Mouse (Mus musculus) CH12.LX (cell line): ENCODE data around the gene Nfat5. TPM values are rescaled to one million over a fixed set of nuclear protein-coding genes. Genes with fewer than 3 reads are reported as not detected.

Source experiments
- DNase-seq: peaks from one replicate; pipeline ENCODE4 v3.0.0-alpha.2; 2013; ENCODE audit errors: extremely low read depth
- H3K27ac ChIP-seq: 2 replicates; pipeline ENCODE4 v1.5.1; 2012; ENCODE audit warnings: low read depth, mild to moderate bottlenecking, control low read depth, moderate library complexity; ENCODE audit not compliant: insufficient read depth
- H3K27me3 ChIP-seq: replicated peaks from 2 replicates; pipeline ENCODE3; 2012; ENCODE audit warnings: inconsistent platforms
- H3K36me3 ChIP-seq, 2 experiments: replicated peaks in 1 of 2; 2 replicates each; pipeline versions ENCODE3 to v1.6.1; 2012; ENCODE audit warnings: inconsistent platforms in 1 of 2, low read length in 1 of 2, mild to moderate bottlenecking in 1 of 2, mixed read lengths in 1 of 2, moderate library complexity in 1 of 2; ENCODE audit not compliant: control insufficient read depth in 1 of 2, insufficient read depth in 1 of 2
- H3K4me1 ChIP-seq, 2 experiments: 2 replicates each; pipeline ENCODE4 v1.6.1; 2012; ENCODE audit warnings: inconsistent platforms in 1 of 2, moderate library complexity in 1 of 2; ENCODE audit not compliant: insufficient read depth in 2 of 2, control insufficient read depth in 1 of 2
- H3K4me2 ChIP-seq: 2 replicates; pipeline ENCODE4 v1.6.1; 2012; ENCODE audit warnings: low read depth, mild to moderate bottlenecking, control low read depth; ENCODE audit not compliant: poor library complexity, insufficient read depth, severe bottlenecking
- H3K4me3 ChIP-seq, 3 experiments: fragments of 150-350 bp in 1 of 3; sonication (generic) in 1 of 3; replicated peaks in 1 of 3; 2 replicates each; pipeline versions ENCODE3 to v1.5.1; 2011 to 2012; ENCODE audit warnings: low read depth in 2 of 3, low read length in 2 of 3, mild to moderate bottlenecking in 2 of 3, moderate library complexity in 2 of 3, control low read depth in 1 of 3, improper control_type of control experiment in 1 of 3, inconsistent platforms in 1 of 3, mixed read lengths in 1 of 3; ENCODE audit not compliant: poor library complexity in 1 of 3
- H3K79me2 ChIP-seq: replicated peaks from 2 replicates; pipeline ENCODE4 v1.6.1; 2012; ENCODE audit warnings: mild to moderate bottlenecking, moderate library complexity; ENCODE audit not compliant: control insufficient read depth, poor library complexity, insufficient read depth, severe bottlenecking; ENCODE audit errors: extremely low read depth
- H3K9ac ChIP-seq: 2 replicates; pipeline ENCODE4 v1.6.1; 2012; ENCODE audit warnings: low read depth, mild to moderate bottlenecking, control low read depth, moderate library complexity; ENCODE audit not compliant: insufficient read depth
- H3K9me3 ChIP-seq: replicated peaks from 2 replicates; pipeline ENCODE3; 2012; ENCODE audit warnings: low read length, inconsistent platforms, mixed read lengths
- BHLHE40 ChIP-seq: IDR thresholded peaks from 2 replicates; pipeline ENCODE4 v1.6.1; 2011; ENCODE audit warnings: mild to moderate bottlenecking, low read depth, low read length, improper control_type of control experiment
- CHD2 ChIP-seq: IDR thresholded peaks from 2 replicates; pipeline ENCODE4 v1.6.1; 2011; ENCODE audit warnings: low read length, improper control_type of control experiment
- E2F4 ChIP-seq: IDR thresholded peaks from 2 replicates; pipeline ENCODE4 v1.6.1; 2011; ENCODE audit warnings: low read depth, low read length, improper control_type of control experiment; ENCODE audit not compliant: insufficient replicate concordance
- ELF1 ChIP-seq: IDR thresholded peaks from 2 replicates; pipeline ENCODE4 v1.6.1; 2014; ENCODE audit warnings: low read depth, mild to moderate bottlenecking, inconsistent platforms, low read length, improper control_type of control experiment
- EP300 ChIP-seq: IDR thresholded peaks from 2 replicates; pipeline ENCODE4 v1.6.1; 2011; ENCODE audit warnings: low read length, improper control_type of control experiment
- ETS1 ChIP-seq: conservative IDR thresholded peaks from 2 replicates; pipeline ENCODE4 v1.6.1; 2012; ENCODE audit warnings: low read depth, mild to moderate bottlenecking, inconsistent platforms, low read length, improper control_type of control experiment, moderate library complexity
- GABPA ChIP-seq: IDR thresholded peaks from 2 replicates; pipeline ENCODE4 v1.6.1; 2012; ENCODE audit warnings: low read depth, low read length, improper control_type of control experiment, inconsistent platforms; ENCODE audit not compliant: insufficient replicate concordance
- HCFC1 ChIP-seq: IDR thresholded peaks from 2 replicates; pipeline ENCODE4 v1.6.1; 2012; ENCODE audit warnings: low read depth, mild to moderate bottlenecking, inconsistent platforms, low read length, improper control_type of control experiment
- IRF4 ChIP-seq: IDR thresholded peaks from 2 replicates; pipeline ENCODE4 v1.6.1; 2014; ENCODE audit warnings: low read depth, mild to moderate bottlenecking, inconsistent platforms, low read length, improper control_type of control experiment
- JUN ChIP-seq: IDR thresholded peaks from 2 replicates; pipeline ENCODE4 v1.6.1; 2011; ENCODE audit warnings: low read depth, mild to moderate bottlenecking, low read length, improper control_type of control experiment, moderate library complexity; ENCODE audit not compliant: insufficient read depth
- JUND ChIP-seq: conservative IDR thresholded peaks from 2 replicates; pipeline ENCODE4 v1.6.1; 2011; ENCODE audit warnings: low read depth, low read length, improper control_type of control experiment
- KAT2A ChIP-seq: IDR thresholded peaks from 2 replicates; pipeline ENCODE4 v1.6.1; 2012; ENCODE audit warnings: low read length, improper control_type of control experiment, inconsistent platforms; ENCODE audit not compliant: insufficient replicate concordance
- MAFK ChIP-seq: IDR thresholded peaks from 2 replicates; pipeline ENCODE4 v1.6.1; 2011; ENCODE audit warnings: low read length, improper control_type of control experiment; ENCODE audit not compliant: insufficient replicate concordance
- MAX ChIP-seq: IDR thresholded peaks from 2 replicates; pipeline ENCODE4 v1.6.1; 2011; ENCODE audit warnings: low read length, improper control_type of control experiment
- MAZ ChIP-seq: IDR thresholded peaks from 2 replicates; pipeline ENCODE4 v1.6.1; 2012; ENCODE audit warnings: low read depth, mild to moderate bottlenecking, inconsistent platforms, low read length, improper control_type of control experiment, moderate library complexity
- MEF2A ChIP-seq: IDR thresholded peaks from 2 replicates; pipeline ENCODE4 v1.6.1; 2014; ENCODE audit warnings: low read depth, mild to moderate bottlenecking, inconsistent platforms, low read length, improper control_type of control experiment, borderline replicate concordance
- MXI1 ChIP-seq: IDR thresholded peaks from 2 replicates; pipeline ENCODE4 v1.6.1; 2011; ENCODE audit warnings: mild to moderate bottlenecking, low read depth, low read length, improper control_type of control experiment
- MYC ChIP-seq: IDR thresholded peaks from 2 replicates; pipeline ENCODE4 v1.6.1; 2011; ENCODE audit warnings: low read depth, mild to moderate bottlenecking, improper control_type of control experiment, low read length
- NELFE ChIP-seq: IDR thresholded peaks from 2 replicates; pipeline ENCODE4 v1.6.1; 2011; ENCODE audit warnings: low read depth, low read length, improper control_type of control experiment
- NRF1 ChIP-seq: IDR thresholded peaks from 2 replicates; pipeline ENCODE4 v1.6.1; 2014; ENCODE audit warnings: low read depth, mild to moderate bottlenecking, inconsistent platforms, low read length, improper control_type of control experiment, moderate library complexity
- PAX5 ChIP-seq: IDR thresholded peaks from 2 replicates; pipeline ENCODE4 v1.6.1; 2012; ENCODE audit warnings: low read length, inconsistent platforms, mixed read lengths
- POLR2A ChIP-seq: IDR thresholded peaks from 2 replicates; pipeline ENCODE4 v1.6.1; 2011; ENCODE audit warnings: low read depth, mild to moderate bottlenecking, improper control_type of control experiment, low read length
- POLR2AphosphoS2 ChIP-seq: IDR thresholded peaks from 2 replicates; pipeline ENCODE4 v1.6.1; 2011; ENCODE audit warnings: low read depth, low read length, improper control_type of control experiment
- RCOR1 ChIP-seq: conservative IDR thresholded peaks from 2 replicates; pipeline ENCODE4 v1.6.1; 2012; ENCODE audit warnings: low read depth, mild to moderate bottlenecking, inconsistent platforms, low read length, improper control_type of control experiment
- SIN3A ChIP-seq: IDR thresholded peaks from 2 replicates; pipeline ENCODE4 v1.6.1; 2012; ENCODE audit warnings: low read length, improper control_type of control experiment, inconsistent platforms
- SMC3 ChIP-seq: IDR thresholded peaks from 2 replicates; pipeline ENCODE4 v1.6.1; 2011; ENCODE audit warnings: low read depth, low read length, improper control_type of control experiment
- TBP ChIP-seq: conservative IDR thresholded peaks from 2 replicates; pipeline ENCODE4 v1.6.1; 2011; ENCODE audit warnings: low read depth, low read length, improper control_type of control experiment
- TCF12 ChIP-seq: IDR thresholded peaks from 2 replicates; pipeline ENCODE4 v1.6.1; 2014; ENCODE audit warnings: low read depth, mild to moderate bottlenecking, inconsistent platforms, low read length, improper control_type of control experiment
- UBTF ChIP-seq: IDR thresholded peaks from 2 replicates; pipeline ENCODE4 v1.6.1; 2012; ENCODE audit warnings: low read depth, mild to moderate bottlenecking, inconsistent platforms, low read length, improper control_type of control experiment, moderate library complexity
- USF1 ChIP-seq: IDR thresholded peaks from 2 replicates; pipeline ENCODE4 v1.6.1; 2014; ENCODE audit warnings: low read depth, mild to moderate bottlenecking, inconsistent platforms, low read length, improper control_type of control experiment
- USF2 ChIP-seq: conservative IDR thresholded peaks from 2 replicates; pipeline ENCODE4 v1.6.1; 2011; ENCODE audit warnings: low read depth, low read length, improper control_type of control experiment
- ZKSCAN1 ChIP-seq: IDR thresholded peaks from 2 replicates; pipeline ENCODE4 v1.6.1; 2012; ENCODE audit warnings: low read depth, inconsistent platforms, low read length, improper control_type of control experiment, borderline replicate concordance
- ZMIZ1 ChIP-seq: IDR thresholded peaks from 2 replicates; pipeline ENCODE4 v1.6.1; 2012; ENCODE audit warnings: low read depth, mild to moderate bottlenecking, inconsistent platforms, low read length, improper control_type of control experiment
- ZNF384 ChIP-seq: IDR thresholded peaks from 2 replicates; pipeline ENCODE4 v1.6.1; 2012; ENCODE audit warnings: low read depth, low read length, improper control_type of control experiment, inconsistent platforms
- dilution Hi-C: fragments of 300-500 bp; cut with MboI; formaldehyde crosslinking; loops from 2 replicates; pipeline ENCODE4 v1.14.3; 2020; ENCODE audit warnings: low sequenced_read_pairs; ENCODE audit not compliant: extremely low pct_unique_long_range_greater_than_20kb, extremely low pct_ligation_motif_present
- in situ Hi-C: fragments of 300-500 bp; cut with MboI; formaldehyde crosslinking; loops from 3 replicates; pipeline ENCODE4 v1.14.3; 2019; ENCODE audit warnings: low sequenced_read_pairs, low pct_ligation_motif_present, low pct_unique_long_range_greater_than_20kb, mixed read lengths
- polyA plus RNA-seq: library from polyadenylated mRNA; unstranded; fragments of >175 nt; gene quantifications from 2 replicates; pipeline ENCODE4 v1.2.1, GENCODE M21; 2012; ENCODE audit warnings: low read depth; ENCODE audit not compliant: insufficient read length
- total RNA-seq, 2 experiments: library from RNA; depleted of rRNA; stranded (reverse); fragments of 300-350 nt in 1 of 2; fragments of >200 nt in 1 of 2; gene quantifications; 2 replicates each; pipeline ENCODE4 v1.2.3; 2012 to 2014

The Nfat5 gene
- total and polyA plus RNA-seq, 3 experiments = 13.2 to 36.2 (median 18.6) TPM

GRCm38 (mm10) chr8:107291171-107291601 lies 2.1 kb upstream of the Nfat5 start:
- Histone ChIP-seq H3K4me3 (no peak overlapping the region), H3K27me3 (no peaks in the 10 kb centered on the region), H3K27ac (peak overlapping the region; percentile 99), H3K79me2 (peaks cover 27% of the 10 kb centered on the region), H3K4me2 (peak overlapping the region; percentile 80), H3K9me3 (no peaks in the 10 kb centered on the region), H3K4me1 (peaks cover 8 to 48% of the 10 kb centered on the region in 2 experiments; a peak in 3 of 4 replicates), H3K9ac (peak overlapping the region; percentile 86), H3K36me3 (peaks cover 0 to 2% of the 10 kb centered on the region in 2 experiments)
- dilution Hi-C loops (no loop called here), in situ Hi-C loops (no loop called here)
- DNase-seq = peak; percentile 86
- 0 out of 2 replicates have a peak, but pooled peaks have one; percentile 17 for TF ChIP-seq NRF1
- TF ChIP-seq USF2 = no peak
- 0 out of 2 replicates have a peak, but pooled peaks have one; percentile 57 for TF ChIP-seq MXI1
- TF ChIP-seq JUND = peak; percentile 73
- peak; percentile 75 for TF ChIP-seq TCF12
- peak; percentile 79; the same call in 1 of the 2 replicates for TF ChIP-seq POLR2AphosphoS2
- TF ChIP-seq PAX5 = no peak
- TF ChIP-seq MAZ = no peak
- TF ChIP-seq ZMIZ1 = no peak; the same call in 1 of the 2 replicates
- TF ChIP-seq MYC = peak; percentile 52; the same call in 1 of the 2 replicates
- TF ChIP-seq GABPA = no peak
- TF ChIP-seq HCFC1 = no peak
- peak; percentile 76 for TF ChIP-seq CHD2
- TF ChIP-seq IRF4 = peak; percentile 83
- 0 out of 2 replicates have a peak, but pooled peaks have one; percentile 34 for TF ChIP-seq E2F4
- TF ChIP-seq MEF2A = peak; percentile 66
- TF ChIP-seq SMC3 = no peak; the same call in 1 of the 2 replicates
- peak; percentile 78 for TF ChIP-seq BHLHE40
- peak; percentile 55; the same call in 1 of the 2 replicates for TF ChIP-seq POLR2A
- peak; percentile 72 for TF ChIP-seq ETS1
- TF ChIP-seq RCOR1 = peak; percentile 54; the same call in 1 of the 2 replicates
- TF ChIP-seq KAT2A = 0 out of 2 replicates have a peak, but pooled peaks have one; percentile 62
- TF ChIP-seq SIN3A = peak; percentile 57; the same call in 1 of the 2 replicates
- no peak for TF ChIP-seq USF1
- TF ChIP-seq JUN = peak; percentile 35; the same call in 1 of the 2 replicates
- no peak; the same call in 1 of the 2 replicates for TF ChIP-seq ELF1
- TF ChIP-seq TBP = peak; percentile 83
- TF ChIP-seq NELFE = 0 out of 2 replicates have a peak, but pooled peaks have one; percentile 38
- peak; percentile 53; the same call in 1 of the 2 replicates for TF ChIP-seq MAFK
- peak; percentile 88 for TF ChIP-seq EP300
- no peak for TF ChIP-seq ZKSCAN1
- TF ChIP-seq MAX = no peak; the same call in 1 of the 2 replicates
- TF ChIP-seq ZNF384 = peak; percentile 63; the same call in 1 of the 2 replicates
- no peak for TF ChIP-seq UBTF
